Mouse (Mus musculus) E14TG2a.4 (cell line): ENCODE measurements around the gene Ube2j1.

Experiments
- H3K27me3 ChIP-seq: 2 replicates; pipeline ENCODE4 v1.6.1; 2014; ENCODE audit warnings: low read length, control low read depth; ENCODE audit not compliant: insufficient read depth
- H3K36me3 ChIP-seq: 2 replicates; pipeline ENCODE4 v1.6.1; 2014; ENCODE audit warnings: low read length, control low read depth; ENCODE audit not compliant: insufficient read depth
- H3K4me1 ChIP-seq: replicated peaks from 2 replicates; pipeline ENCODE4 v1.6.1; 2014; ENCODE audit warnings: low read depth, low read length, control low read depth
- H3K4me3 ChIP-seq: replicated peaks from 2 replicates; pipeline ENCODE4 v1.5.1; 2014; ENCODE audit warnings: mild to moderate bottlenecking, low read length
- H3K9me3 ChIP-seq: 2 replicates; pipeline ENCODE4 v1.6.1; 2014; ENCODE audit warnings: low read length, control low read depth
- CTCF ChIP-seq: conservative IDR thresholded peaks from 2 replicates; pipeline ENCODE4 v1.5.1; 2014; ENCODE audit warnings: low read length
- NANOG ChIP-seq: IDR thresholded peaks from 2 replicates; pipeline ENCODE4 v1.6.1; 2014; ENCODE audit warnings: borderline replicate concordance, low read length, mixed read lengths
- POU5F1 ChIP-seq: IDR thresholded peaks from 2 replicates; pipeline ENCODE4 v1.6.1; 2014; ENCODE audit warnings: low read length, borderline replicate concordance

Ube2j1 gene

GRCm38 (mm10) chr4:33007443-33008217 is 23.6 kb upstream of the Ube2j1 start:
- TF ChIP-seq POU5F1: no peak
- TF ChIP-seq CTCF: no peak
- no peak for TF ChIP-seq NANOG
- Histone ChIP-seq H3K4me3 (no peak overlapping the region), H3K27me3 (no peaks in the 10 kb centered on the region), H3K9me3 (no peaks in the 10 kb centered on the region), H3K4me1 (no peaks in the 10 kb centered on the region), H3K36me3 (peaks cover 55% of the 10 kb centered on the region)

GRCm38 (mm10) chr4:33010078-33010477 is 21.1 kb upstream of the Ube2j1 start:
- TF ChIP-seq POU5F1 (no peak), CTCF (no peak), NANOG (no peak)
- no peaks in the 10 kb centered on the region for H3K27me3 ChIP-seq
- no peak overlapping the region for H3K4me3 ChIP-seq
- no peaks in the 10 kb centered on the region; the same call in 1 of the 2 replicates for H3K4me1 ChIP-seq
- H3K9me3 ChIP-seq: no peaks in the 10 kb centered on the region
- peaks cover 58% of the 10 kb centered on the region for H3K36me3 ChIP-seq

DNA sequence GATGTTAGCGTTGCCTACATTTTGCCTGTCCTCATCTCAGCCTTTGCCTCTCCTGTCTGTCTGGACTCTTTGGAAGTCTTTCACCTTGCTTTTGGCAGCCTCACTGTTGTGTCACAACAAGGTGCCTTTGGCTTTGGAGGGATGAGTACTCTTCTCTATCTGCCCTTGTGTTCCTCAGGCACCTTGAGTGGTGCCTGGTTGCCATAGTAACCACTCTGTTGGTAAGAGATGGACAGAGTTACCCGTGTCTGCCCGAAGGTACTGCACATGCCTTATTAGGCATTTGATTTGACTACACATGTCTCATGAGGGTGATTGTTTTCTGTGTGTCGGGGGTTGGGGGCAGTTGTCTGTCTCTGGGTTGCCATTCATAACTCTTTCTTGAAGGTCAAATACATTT is 18.7 kb upstream of the Ube2j1 start:
- Histone ChIP-seq H3K4me1 (no peaks in the 10 kb centered on the region; the same call in 1 of the 2 replicates), H3K9me3 (no peaks in the 10 kb centered on the region), H3K4me3 (no peak overlapping the region), H3K27me3 (no peaks in the 10 kb centered on the region), H3K36me3 (peaks cover 41% of the 10 kb centered on the region)
- no peak for TF ChIP-seq CTCF
- TF ChIP-seq NANOG: no peak
- no peak for TF ChIP-seq POU5F1

DNA sequence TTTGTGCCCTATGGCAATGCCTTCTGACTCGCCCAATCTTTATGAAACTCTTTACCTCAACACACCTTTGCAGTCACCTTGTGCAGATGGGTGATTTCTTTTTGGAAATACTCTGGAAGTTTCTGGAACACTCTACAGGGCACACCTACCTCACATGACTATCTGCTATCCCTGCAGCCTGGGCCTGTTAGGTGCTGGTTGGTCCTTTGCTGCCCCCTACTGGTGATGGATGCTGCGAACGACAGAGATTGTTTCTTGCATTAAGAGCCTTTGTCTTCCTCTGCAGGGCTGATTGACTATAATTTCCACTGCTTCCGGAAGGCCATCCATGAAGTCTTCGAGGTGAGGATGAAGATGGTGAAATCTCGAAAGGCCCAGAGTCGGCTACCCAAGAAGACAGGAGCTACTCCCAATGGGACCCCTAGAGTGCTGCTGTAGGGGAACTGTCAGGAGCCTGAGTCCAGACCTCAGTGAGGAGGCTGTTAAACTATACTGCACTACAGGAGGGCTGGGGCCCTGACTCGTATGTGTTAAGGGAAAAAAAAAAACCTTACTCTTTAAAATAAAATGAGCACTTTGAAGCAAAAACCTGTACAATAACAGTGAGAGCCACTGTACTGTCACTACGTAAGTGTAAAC is 12.7 kb upstream of the Ube2j1 start:
- TF ChIP-seq CTCF: peak; percentile 85
- TF ChIP-seq POU5F1: no peak

GRCm38 (mm10) chr4:33024420-33024819 is 6.8 kb upstream of the Ube2j1 start:
- no peak overlapping the region for H3K4me3 ChIP-seq
- H3K4me1 ChIP-seq: no peaks in the 10 kb centered on the region
- H3K27me3 ChIP-seq: peaks cover 21% of the 10 kb centered on the region
- H3K36me3 ChIP-seq: peaks cover 17% of the 10 kb centered on the region; the same call in 1 of the 2 replicates
- TF ChIP-seq NANOG: no peak
- no peak for TF ChIP-seq POU5F1
- no peak for TF ChIP-seq CTCF
- no peaks in the 10 kb centered on the region for H3K9me3 ChIP-seq

More for the DNA sequence above, 12.7 kb upstream of the Ube2j1 start:
- Histone ChIP-seq H3K9me3 (no peaks in the 10 kb centered on the region), H3K36me3 (peaks cover 38% of the 10 kb centered on the region), H3K4me1 (no peaks in the 10 kb centered on the region), H3K4me3 (no peak overlapping the region), H3K27me3 (no peaks in the 10 kb centered on the region)

DNA sequence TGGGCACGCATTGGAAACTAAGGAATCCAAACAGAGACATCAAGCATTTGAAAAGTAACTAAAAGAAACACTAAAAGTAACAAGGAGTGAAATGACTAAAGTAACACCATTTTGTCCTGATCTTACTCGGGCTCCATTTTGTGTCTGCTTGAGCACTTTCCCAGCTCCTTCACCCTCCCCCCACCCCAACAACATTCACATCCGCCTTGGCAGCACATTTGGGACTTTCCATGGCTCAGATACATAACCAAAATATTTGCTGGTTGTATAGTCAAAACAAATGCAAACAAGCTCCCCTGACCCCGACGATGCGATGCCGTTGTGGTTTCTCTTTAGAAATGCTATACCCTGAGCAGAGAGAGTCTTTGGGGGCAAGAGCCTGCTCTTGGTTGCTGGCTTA is 2.1 kb upstream of the Ube2j1 start:
- Histone ChIP-seq H3K9me3 (no peaks in the 10 kb centered on the region), H3K36me3 (no peaks in the 10 kb centered on the region), H3K4me3 (no peak overlapping the region), H3K4me1 (peaks cover 12% of the 10 kb centered on the region), H3K27me3 (peaks cover 56% of the 10 kb centered on the region)
- TF ChIP-seq NANOG (no peak), CTCF (no peak), POU5F1 (no peak)

- no peaks in the 10 kb centered on the region for H3K36me3 ChIP-seq
- peaks cover 58% of the 10 kb centered on the region for H3K27me3 ChIP-seq
- H3K9me3 ChIP-seq: peaks cover 2% of the 10 kb centered on the region; the same call in 1 of the 2 replicates
- H3K4me1 ChIP-seq: peaks cover 12% of the 10 kb centered on the region
- peak overlapping the region; percentile 85 for H3K4me3 ChIP-seq
- TF ChIP-seq POU5F1 (no peak), CTCF (no peak), NANOG (no peak)
Observed at GRCm38 (mm10) chr4:33030264-33031194, 687 bp upstream of the Ube2j1 start.

DNA sequence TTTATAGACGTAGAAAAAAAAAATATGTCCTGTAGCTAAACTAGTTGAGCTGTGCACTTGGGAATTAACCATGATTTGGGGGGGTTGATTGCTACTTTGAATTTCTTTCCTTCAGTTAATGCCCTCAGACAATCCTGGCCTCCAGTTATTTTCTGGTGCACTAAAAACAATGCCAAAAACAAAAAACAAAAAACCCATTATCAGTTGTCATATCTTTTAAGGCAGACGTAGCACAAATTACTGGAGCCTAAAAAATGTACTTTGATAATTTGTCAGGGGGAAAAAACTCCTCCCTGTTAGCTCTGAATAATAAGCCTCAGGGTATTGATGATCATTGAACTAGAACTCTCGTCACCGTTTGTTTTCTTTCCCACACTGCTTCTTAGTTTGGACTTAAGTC is 829 bp downstream of the Ube2j1 start:
- peak overlapping the region; percentile 85 for H3K4me3 ChIP-seq
- H3K4me1 ChIP-seq: peaks cover 12% of the 10 kb centered on the region
- no peak for TF ChIP-seq CTCF
- no peak for TF ChIP-seq NANOG
- no peak for TF ChIP-seq POU5F1
- no peaks in the 10 kb centered on the region for H3K36me3 ChIP-seq
- H3K27me3 ChIP-seq: peaks cover 58% of the 10 kb centered on the region
- peaks cover 4% of the 10 kb centered on the region; the same call in 1 of the 2 replicates for H3K9me3 ChIP-seq
